Comparison of ENCODE assay signal across 41 mouse cellular contexts in the genomic region with DNA sequence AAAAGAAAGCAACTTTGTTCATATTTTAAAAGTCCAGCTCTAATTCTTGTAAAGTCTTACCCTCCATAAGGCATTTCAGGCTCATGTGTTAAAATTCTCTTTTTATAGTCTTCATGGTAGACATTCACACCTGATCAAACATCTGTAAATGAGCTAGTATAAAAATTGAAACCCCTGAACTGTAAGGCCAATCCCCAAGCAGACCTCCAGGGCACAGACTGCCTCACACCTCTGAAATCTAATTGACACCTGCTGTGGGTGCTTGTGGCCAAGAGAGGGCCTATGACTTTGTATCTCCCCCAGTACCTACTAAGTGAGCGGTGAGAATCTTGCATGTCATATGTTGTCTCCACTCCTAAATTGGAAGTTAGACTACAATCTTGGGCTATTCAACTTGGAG. TPM values are rescaled to one million over a fixed set of nuclear protein-coding genes. Genes with fewer than 3 reads are reported as not detected.
"Had no signal": no experiment of that assay in that cellular context is flagged by ENCODE, and none has a peak within 500 bp of the region (broad histone marks: within the 10 kb centered on the region; RNA-seq: fewer than 3 reads in every experiment).

No protein-coding gene starts in this region.

- H3K9me3 ChIP-seq: limb, embryonic 12.5 days; limb, embryonic 15.5 days; liver, embryonic 12.5 days; liver, embryonic 13.5 days; liver, embryonic 15.5 days; lung, embryonic 15.5 days; megakaryocyte, embryonic 14.5 days; midbrain, embryonic 10.5 days; midbrain, embryonic 12.5 days; midbrain, embryonic 13.5 days; midbrain, embryonic 15.5 days; neural tube, embryonic 12.5 days had no signal

- H3K36me3 ChIP-seq: limb, embryonic 12.5 days; limb, embryonic 15.5 days; liver, embryonic 12.5 days; liver, embryonic 13.5 days; liver, embryonic 15.5 days; lung, embryonic 15.5 days; midbrain, embryonic 10.5 days; midbrain, embryonic 12.5 days; midbrain, embryonic 13.5 days; midbrain, embryonic 15.5 days; neural tube, embryonic 12.5 days had no signal

- H3K27ac ChIP-seq: limb, embryonic 12.5 days; limb, embryonic 15.5 days; liver, embryonic 12.5 days; liver, embryonic 13.5 days; liver, embryonic 14.5 days; liver, embryonic 15.5 days; lung, embryonic 15.5 days; macrophage; midbrain, embryonic 10.5 days; midbrain, embryonic 12.5 days; midbrain, embryonic 13.5 days; midbrain, embryonic 15.5 days; neural tube, embryonic 12.5 days had no signal

- H3K4me3 ChIP-seq: limb, embryonic 12.5 days; limb, embryonic 15.5 days; liver, embryonic 12.5 days; liver, embryonic 13.5 days; liver, embryonic 15.5 days; lung, embryonic 15.5 days; megakaryocyte, embryonic 14.5 days; midbrain, embryonic 10.5 days; midbrain, embryonic 12.5 days; midbrain, embryonic 13.5 days; midbrain, embryonic 15.5 days; myocyte; neural tube, embryonic 12.5 days had no signal

- DNase-seq: left cerebral cortex, postnatal 4 days; liver; liver, embryonic 13.5 days; liver, postnatal 0 days; lung, adult 18-20 months; lung, adult 2 months; lung, embryonic 14.5 days; lung, postnatal 10 days; lung, postnatal 14 days; lung, postnatal 36 days; lung, postnatal 4 days; midbrain, embryonic 14.5 days had no signal

- H3K4me1 ChIP-seq: liver, embryonic 12.5 days; liver, embryonic 13.5 days; liver, embryonic 15.5 days; lung, embryonic 15.5 days; megakaryocyte, embryonic 14.5 days; midbrain, embryonic 10.5 days; midbrain, embryonic 12.5 days; midbrain, embryonic 13.5 days; midbrain, embryonic 15.5 days; neural tube, embryonic 12.5 days had no signal

- H3K9ac ChIP-seq: limb, embryonic 12.5 days; limb, embryonic 15.5 days; liver, embryonic 12.5 days; liver, embryonic 13.5 days; liver, embryonic 14.5 days; liver, embryonic 15.5 days; liver, postnatal 0 days; lung, embryonic 14.5 days; lung, embryonic 15.5 days; midbrain, embryonic 12.5 days; midbrain, embryonic 13.5 days; midbrain, embryonic 15.5 days; neural tube, embryonic 12.5 days had no signal

- H3K4me2 ChIP-seq: limb, embryonic 12.5 days; limb, embryonic 15.5 days; liver, embryonic 11.5 days; liver, embryonic 12.5 days; liver, embryonic 13.5 days; liver, embryonic 15.5 days; lung, embryonic 14.5 days; lung, embryonic 15.5 days; midbrain, embryonic 11.5 days; midbrain, embryonic 12.5 days; midbrain, embryonic 13.5 days; midbrain, embryonic 15.5 days; neural tube, embryonic 12.5 days had no signal

- H3K27me3 ChIP-seq: limb, embryonic 15.5 days; liver, embryonic 12.5 days; liver, embryonic 13.5 days; liver, embryonic 15.5 days; lung, embryonic 15.5 days; megakaryocyte, embryonic 14.5 days; midbrain, embryonic 12.5 days; midbrain, embryonic 13.5 days; midbrain, embryonic 15.5 days; neural tube, embryonic 12.5 days had no signal

- ATAC-seq: liver, embryonic 12.5 days; liver, postnatal 0 days; lung, postnatal 0 days; midbrain, embryonic 13.5 days; midbrain, embryonic 15.5 days; midbrain, embryonic 16.5 days had no signal

RNA-seq across cellular contexts. Expression of gene Mylk4, which starts 33.2 kb away (rescaled TPM):
- total RNA-seq: megakaryocyte progenitor cell, adult 5-6 weeks; megakaryocyte, adult 5-6 weeks; midbrain, postnatal 0 days; monocyte, adult 5-6 weeks had no signal
- polyA plus RNA-seq: liver, adult 2 months; liver, postnatal 0 days; lung, embryonic 14.5 days; lung, postnatal 0 days; macrophage; midbrain, embryonic 10.5 days; midbrain, embryonic 11.5 days; midbrain, embryonic 12.5 days had no signal

RNA-seq across cellular contexts. Expression of gene D930007J09Rik, which starts 52.1 kb away (rescaled TPM):
- total RNA-seq: left cerebral cortex, adult 8-10 months; liver, adult 2 months; megakaryocyte progenitor cell, adult 5-6 weeks; megakaryocyte, adult 5-6 weeks; megakaryocyte-erythroid progenitor cell, adult 5-6 weeks; midbrain, postnatal 0 days; monocyte, adult 5-6 weeks had no signal
- polyA plus RNA-seq: limb, embryonic 11.5 days; limb, embryonic 12.5 days; limb, embryonic 15.5 days; liver, adult 2 months; liver, embryonic 11.5 days; liver, embryonic 12.5 days; liver, embryonic 13.5 days; liver, embryonic 14.5 days; liver, embryonic 15.5 days; liver, embryonic 16.5 days; liver, postnatal 0 days; lung, adult 2 months; lung, embryonic 14.5 days; lung, embryonic 15.5 days; lung, embryonic 16.5 days; lung, postnatal 0 days; macrophage; midbrain, embryonic 10.5 days; midbrain, embryonic 11.5 days; midbrain, embryonic 12.5 days; midbrain, embryonic 13.5 days; midbrain, embryonic 14.5 days; midbrain, embryonic 15.5 days; midbrain, embryonic 16.5 days; midbrain, postnatal 0 days; myocyte; neural tube, embryonic 11.5 days; neural tube, embryonic 12.5 days had no signal
